Mouse (Mus musculus) kidney, embryonic 15.5 days (tissue): ENCODE results near the gene Gpx4. TPM values are rescaled to one million over a fixed set of nuclear protein-coding genes. Genes with fewer than 3 reads are reported as not detected.
A peak's percentile ranks its signal among the peaks of the same experiment; 100 is the strongest.
"Not testable (repeated sequence)": the region's sequence is repeated elsewhere in the genome, so short reads cannot be mapped to it uniquely, and the experiment has no call there.

Source experiments
- ATAC-seq: fragments of 200-750 bp; cut with Nextera tagmentation; replicated peaks from 2 replicates; pipeline ENCODE4 v1.8.0; 2017; ENCODE audit warnings: moderate TSS enrichment; ENCODE audit not compliant: low FRiP score
- H3K27ac ChIP-seq: fragments of 300-500 bp; sonication (generic); 2 replicates; pipeline ENCODE4 v1.5.1; 2015; ENCODE audit warnings: mild to moderate bottlenecking, inconsistent platforms
- H3K27me3 ChIP-seq: fragments of 300-500 bp; sonication (generic); 2 replicates; pipeline ENCODE4 v1.6.1; 2015; ENCODE audit warnings: inconsistent platforms
- H3K36me3 ChIP-seq: fragments of 300-500 bp; sonication (generic); 2 replicates; pipeline ENCODE4 v1.6.1; 2015; ENCODE audit warnings: inconsistent platforms
- H3K4me1 ChIP-seq: fragments of 300-500 bp; sonication (generic); 2 replicates; pipeline ENCODE4 v1.6.1; 2015; ENCODE audit warnings: inconsistent platforms
- H3K4me2 ChIP-seq: fragments of 300-500 bp; sonication (generic); 2 replicates; pipeline ENCODE4 v1.6.1; 2015; ENCODE audit warnings: moderate library complexity, mild to moderate bottlenecking, inconsistent platforms
- H3K4me3 ChIP-seq: fragments of 300-500 bp; sonication (generic); replicated peaks from 2 replicates; pipeline ENCODE4 v1.5.1; 2015; ENCODE audit warnings: mild to moderate bottlenecking, inconsistent platforms
- H3K9ac ChIP-seq: fragments of 300-500 bp; sonication (generic); 2 replicates; pipeline ENCODE4 v1.6.1; 2015; ENCODE audit warnings: mild to moderate bottlenecking, inconsistent platforms
- H3K9me3 ChIP-seq: fragments of 300-500 bp; sonication (generic); replicated peaks from 2 replicates; pipeline ENCODE4 v1.6.1; 2016; ENCODE audit warnings: inconsistent platforms
- WGBS: fragments of 180-500 bp; shearing (Covaris S2); methylation state at CpG from one replicate; pipeline ENCODE4 v1.1.7; 2015; ENCODE audit warnings: mixed read lengths; 5-methylcytosine and 5-hydroxymethylcytosine counted together
- polyA plus RNA-seq: library from polyadenylated mRNA; unstranded; fragments of >200 nt; fragmentation: Nextera tagmentation; extraction: Ambion mirVana; gene quantifications from 2 replicates; pipeline ENCODE4 v1.2.1, GENCODE M21; 2015

Gene Gpx4
- polyA plus RNA-seq, 1 experiment from 2014 or later = 603 TPM

DNA sequence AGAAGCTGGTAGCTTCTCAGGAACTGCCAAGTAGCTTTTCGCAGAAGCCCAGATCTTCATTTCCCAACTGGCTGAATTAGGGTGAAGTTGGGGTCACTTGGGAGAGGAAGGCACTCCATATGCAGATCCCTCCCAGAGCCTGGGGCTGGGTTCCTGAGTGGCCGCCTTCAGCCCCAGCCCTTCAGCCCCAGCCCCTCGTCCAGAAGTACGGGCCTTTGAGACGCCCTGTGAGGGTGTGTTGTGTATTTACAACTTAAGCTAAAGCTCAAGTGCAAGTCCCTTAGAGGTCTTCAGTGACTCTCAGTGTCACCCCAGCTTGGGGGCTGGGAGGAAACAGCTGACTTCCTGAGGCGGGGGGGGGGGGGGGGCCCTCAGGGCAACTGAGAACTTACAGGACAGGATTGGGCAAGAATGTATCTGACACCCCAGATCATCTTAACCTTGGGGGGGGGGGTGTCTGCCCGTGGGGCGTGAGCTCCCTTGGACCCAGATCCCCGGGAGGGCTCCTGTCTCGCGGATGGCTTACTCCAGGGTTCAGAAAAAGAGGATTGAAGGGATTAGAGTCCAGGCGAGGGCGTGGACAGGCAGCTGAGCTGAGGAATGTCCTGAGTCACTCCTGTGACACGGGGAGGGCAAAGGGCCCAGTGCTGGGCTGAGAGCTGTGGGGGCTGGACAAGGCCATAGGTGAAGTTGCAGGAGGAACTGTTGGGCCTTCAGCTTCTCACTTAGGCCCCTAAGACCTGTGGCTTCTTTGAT lies 4.8 kb downstream of the Gpx4 start:
- H3K9me3 ChIP-seq = no peaks in the 10 kb centered on the region
- 0 out of 2 replicates have a peak overlapping the region, but pooled peaks have one; percentile 25 for H3K9ac ChIP-seq
- peaks cover 15% of the 10 kb centered on the region for H3K36me3 ChIP-seq
- H3K27me3 ChIP-seq = no peaks in the 10 kb centered on the region
- 36% methylated on average over 13 of the region's 14 CpGs for WGBS
- peak overlapping the region; percentile 69 for H3K27ac ChIP-seq
- no peak for ATAC-seq
- H3K4me2 ChIP-seq = peak overlapping the region; percentile 20; the same call in 1 of the 2 replicates
- no peak overlapping the region for H3K4me3 ChIP-seq
- H3K4me1 ChIP-seq = peaks cover 74% of the 10 kb centered on the region

DNA sequence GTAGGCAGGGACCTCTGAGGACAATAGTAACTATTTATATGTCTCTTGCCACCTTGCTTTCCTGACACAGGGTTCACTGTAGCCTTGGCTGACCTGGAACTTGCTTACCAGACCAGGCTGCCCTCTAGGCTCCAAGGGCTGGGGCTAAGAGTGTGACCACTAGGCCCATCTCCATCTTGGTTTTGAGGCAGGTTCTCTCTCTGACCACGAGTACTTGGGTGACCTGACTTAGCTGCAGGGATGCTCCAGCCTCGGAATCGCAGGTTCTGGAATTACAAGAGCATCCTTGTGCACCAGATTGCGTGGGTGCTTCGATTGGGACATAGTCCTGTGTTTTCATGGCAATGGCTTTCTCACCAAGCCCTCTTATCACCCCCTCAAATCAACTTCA lies 5.4 kb downstream of the Gpx4 start:
- Histone ChIP-seq H3K27ac (peak overlapping the region; percentile 69), H3K4me3 (no peak overlapping the region), H3K27me3 (no peaks in the 10 kb centered on the region), H3K9me3 (no peaks in the 10 kb centered on the region), H3K9ac (no peak overlapping the region), H3K4me1 (peaks cover 68% of the 10 kb centered on the region), H3K36me3 (peaks cover 21% of the 10 kb centered on the region), H3K4me2 (peak overlapping the region; percentile 20; the same call in 1 of the 2 replicates)
- no peak for ATAC-seq
- 82% methylated on average over 5 of the region's 5 CpGs for WGBS

- peak; percentile 96 for ATAC-seq
- WGBS = under 1% methylated on average over 47 of the region's 47 CpGs
Observed at GRCm38 (mm10) chr10:80053259-80053780, 6.4 kb downstream of the Gpx4 start.

GRCm38 (mm10) chr10:80053831-80054815 lies 7.2 kb downstream of the Gpx4 start:
- Histone ChIP-seq H3K9ac (peak overlapping the region; percentile 85), H3K36me3 (peaks cover 38% of the 10 kb centered on the region), H3K4me2 (peak overlapping the region; percentile 70), H3K27ac (peak overlapping the region; percentile 98), H3K4me1 (peaks cover 56% of the 10 kb centered on the region), H3K4me3 (peak overlapping the region; percentile 73), H3K27me3 (no peaks in the 10 kb centered on the region), H3K9me3 (no peaks in the 10 kb centered on the region)
- WGBS = under 1% methylated on average over 77 of the region's 77 CpGs
- peak; percentile 61 for ATAC-seq

More at GRCm38 (mm10) chr10:80053259-80053780, 6.4 kb downstream of the Gpx4 start:
- Histone ChIP-seq H3K4me2 (peak overlapping the region; percentile 70), H3K27ac (peak overlapping the region; percentile 98), H3K9me3 (no peaks in the 10 kb centered on the region), H3K36me3 (peaks cover 30% of the 10 kb centered on the region), H3K9ac (peak overlapping the region; percentile 85), H3K4me1 (peaks cover 62% of the 10 kb centered on the region), H3K27me3 (no peaks in the 10 kb centered on the region), H3K4me3 (peak overlapping the region; percentile 73)

GRCm38 (mm10) chr10:80054911-80055310 lies 7.9 kb downstream of the Gpx4 start:
- peaks cover 46% of the 10 kb centered on the region for H3K36me3 ChIP-seq
- 16% methylated on average over 3 of the region's 3 CpGs for WGBS
- H3K4me1 ChIP-seq = peaks cover 54% of the 10 kb centered on the region
- H3K27ac ChIP-seq = peak overlapping the region; percentile 98
- H3K9me3 ChIP-seq, H3K27me3 ChIP-seq, ATAC-seq: not testable (repeated sequence)
- H3K4me2 ChIP-seq = peak overlapping the region; percentile 70
- H3K9ac ChIP-seq = peak overlapping the region; percentile 85
- H3K4me3 ChIP-seq = peak overlapping the region; percentile 73

DNA sequence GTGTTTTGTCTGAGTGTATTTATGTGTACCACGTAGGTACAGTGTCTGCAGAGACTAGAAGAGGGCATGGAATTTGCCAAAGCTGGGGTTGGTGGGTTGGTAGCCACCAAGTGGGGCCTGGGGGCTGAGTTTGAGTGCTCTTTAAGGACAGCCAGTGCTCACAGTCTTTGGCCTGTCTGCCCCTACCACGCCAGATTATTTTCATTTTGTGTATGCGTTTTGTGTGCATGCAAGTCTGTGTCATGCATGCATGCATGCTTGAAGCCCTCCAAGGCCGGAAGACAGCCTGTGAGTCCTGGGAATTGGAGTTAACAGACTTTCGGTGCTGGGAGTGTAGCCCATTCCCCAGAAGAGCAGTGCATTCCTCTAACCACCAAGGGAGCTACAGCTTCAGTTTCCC lies 8.4 kb downstream of the Gpx4 start:
- no peak for ATAC-seq
- peak overlapping the region; percentile 22; the same call in 1 of the 2 replicates for H3K27ac ChIP-seq
- no peaks in the 10 kb centered on the region for H3K27me3 ChIP-seq
- 77% methylated on average over 5 of the region's 5 CpGs for WGBS
- H3K4me2 ChIP-seq = peak overlapping the region; percentile 70
- H3K9ac ChIP-seq = 0 out of 2 replicates have a peak overlapping the region, but pooled peaks have one; percentile 85
- peaks cover 50% of the 10 kb centered on the region for H3K4me1 ChIP-seq
- peaks cover 50% of the 10 kb centered on the region for H3K36me3 ChIP-seq
- no peaks in the 10 kb centered on the region for H3K9me3 ChIP-seq
- H3K4me3 ChIP-seq = peak overlapping the region; percentile 73

GRCm38 (mm10) chr10:80055891-80056290 lies 8.9 kb downstream of the Gpx4 start:
- no peak for ATAC-seq
- Histone ChIP-seq H3K4me2 (no peak overlapping the region), H3K4me1 (peaks cover 48% of the 10 kb centered on the region), H3K27ac (no peak overlapping the region), H3K9ac (no peak overlapping the region), H3K36me3 (peaks cover 56% of the 10 kb centered on the region), H3K4me3 (no peak overlapping the region), H3K27me3 (no peaks in the 10 kb centered on the region), H3K9me3 (no peaks in the 10 kb centered on the region)
- WGBS = 77% methylated on average over 10 of the region's 10 CpGs

DNA sequence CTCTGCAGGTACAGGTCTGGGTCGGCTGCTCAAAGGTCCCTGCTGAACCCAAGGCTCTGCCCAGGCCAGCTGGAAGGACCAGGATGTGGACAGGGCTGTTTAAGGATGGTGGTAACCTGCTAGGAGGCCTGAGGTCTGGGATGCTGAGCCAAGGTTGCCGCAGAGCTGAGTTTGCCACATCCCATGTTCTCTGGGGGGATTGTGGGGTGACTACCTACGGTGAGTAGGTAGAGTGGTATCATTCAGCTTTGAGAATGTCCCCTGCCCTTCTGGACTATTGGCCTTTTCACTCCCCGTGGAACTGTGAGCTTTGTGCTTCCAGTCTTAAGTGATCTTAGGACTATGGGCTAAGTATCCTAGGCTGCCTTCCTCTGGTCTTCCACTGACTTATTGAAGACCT lies 9.5 kb downstream of the Gpx4 start:
- no peak overlapping the region for H3K27ac ChIP-seq
- ATAC-seq = no peak
- no peak overlapping the region for H3K4me2 ChIP-seq
- H3K27me3 ChIP-seq = no peaks in the 10 kb centered on the region
- H3K9me3 ChIP-seq = no peaks in the 10 kb centered on the region
- peaks cover 62% of the 10 kb centered on the region for H3K36me3 ChIP-seq
- WGBS = 89% methylated on average over 4 of the region's 4 CpGs
- peaks cover 42% of the 10 kb centered on the region for H3K4me1 ChIP-seq
- no peak overlapping the region for H3K4me3 ChIP-seq
- H3K9ac ChIP-seq = no peak overlapping the region

GRCm38 (mm10) chr10:80056976-80057682 lies 10.2 kb downstream of the Gpx4 start:
- Histone ChIP-seq H3K4me2 (no peak overlapping the region), H3K4me3 (no peak overlapping the region), H3K4me1 (peaks cover 36% of the 10 kb centered on the region), H3K36me3 (peaks cover 68% of the 10 kb centered on the region), H3K9me3 (no peaks in the 10 kb centered on the region), H3K27ac (no peak overlapping the region), H3K9ac (no peak overlapping the region), H3K27me3 (no peaks in the 10 kb centered on the region)
- WGBS = 90% methylated on average over 27 of the region's 27 CpGs
- ATAC-seq = no peak

- Histone ChIP-seq H3K4me1 (peaks cover 29% of the 10 kb centered on the region), H3K4me2 (no peak overlapping the region), H3K4me3 (no peak overlapping the region), H3K36me3 (peaks cover 74% of the 10 kb centered on the region), H3K9ac (no peak overlapping the region), H3K9me3 (no peaks in the 10 kb centered on the region), H3K27ac (no peak overlapping the region), H3K27me3 (no peaks in the 10 kb centered on the region)
- ATAC-seq = no peak
- 83% methylated on average over 30 of the region's 30 CpGs for WGBS
Observed at GRCm38 (mm10) chr10:80057683-80058326, 10.8 kb downstream of the Gpx4 start.

- H3K9me3 ChIP-seq = no peaks in the 10 kb centered on the region
- H3K4me1 ChIP-seq = peaks cover 16% of the 10 kb centered on the region; the same call in 1 of the 2 replicates
- no peak overlapping the region for H3K4me3 ChIP-seq
- peaks cover 82% of the 10 kb centered on the region for H3K36me3 ChIP-seq
- no peak overlapping the region for H3K9ac ChIP-seq
- ATAC-seq = no peak
- WGBS = 90% methylated on average over 5 of the region's 5 CpGs
- H3K27me3 ChIP-seq = no peaks in the 10 kb centered on the region
- no peak overlapping the region for H3K27ac ChIP-seq
- H3K4me2 ChIP-seq = no peak overlapping the region
Observed at GRCm38 (mm10) chr10:80063104-80063503, 16.1 kb downstream of the Gpx4 start.
